Mouse (Mus musculus): ENCODE results near the gene Itga6.

Gene Itga6

DNA sequence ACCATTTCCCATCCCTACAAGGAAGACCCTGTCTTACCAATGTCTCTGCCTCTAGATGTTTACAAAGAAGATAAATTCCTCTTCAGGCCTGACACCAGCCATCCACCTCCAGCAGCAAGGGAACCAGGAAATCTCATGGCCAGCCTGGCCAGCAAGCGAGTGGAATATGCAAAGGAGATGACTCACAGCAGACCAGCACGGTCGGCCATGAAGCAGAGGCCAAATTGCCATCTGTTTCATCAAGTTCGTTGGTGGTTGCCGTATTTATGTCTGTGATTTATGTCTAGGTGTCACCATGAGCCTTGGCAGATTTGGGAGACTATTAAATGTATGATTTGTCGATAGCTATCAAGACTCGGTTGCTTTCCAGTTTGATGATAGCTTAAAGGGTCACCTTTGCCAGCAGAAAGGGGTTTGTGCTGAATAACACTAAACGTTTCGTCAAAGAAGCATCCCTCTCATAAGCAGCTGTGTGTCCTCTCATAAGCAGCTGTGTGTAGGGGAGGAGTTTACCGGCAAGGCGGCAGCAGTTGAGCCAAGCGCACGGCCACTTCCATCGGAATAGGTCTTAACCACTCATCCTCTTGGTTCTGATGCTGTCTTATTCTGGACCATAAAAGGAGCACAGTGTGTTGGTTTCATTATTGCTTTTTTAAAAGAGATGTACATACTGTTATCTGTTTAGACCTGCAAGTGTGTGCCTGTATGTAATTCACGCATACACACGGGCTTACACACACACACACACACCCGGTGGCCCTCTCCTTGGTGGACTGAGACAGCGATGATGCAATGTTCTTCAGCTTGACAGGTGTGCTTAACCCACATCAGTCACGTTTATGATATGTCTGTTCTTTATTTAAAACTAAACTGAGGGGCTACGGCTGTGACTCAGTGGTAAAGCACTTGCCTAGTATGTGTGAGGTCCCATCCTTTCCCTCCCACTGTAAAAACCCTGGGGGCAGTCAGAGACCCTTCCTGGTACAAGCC, 14.5 kb upstream of the Itga6 start:
- DNase-seq (ENCODE audit: low read depth, low spot score): no peak

- DNase-seq (ENCODE audit: low read depth, low spot score): no peak
Observed at GRCm38 (mm10) chr2:71734792-71735392, 10.5 kb upstream of the Itga6 start.

DNA sequence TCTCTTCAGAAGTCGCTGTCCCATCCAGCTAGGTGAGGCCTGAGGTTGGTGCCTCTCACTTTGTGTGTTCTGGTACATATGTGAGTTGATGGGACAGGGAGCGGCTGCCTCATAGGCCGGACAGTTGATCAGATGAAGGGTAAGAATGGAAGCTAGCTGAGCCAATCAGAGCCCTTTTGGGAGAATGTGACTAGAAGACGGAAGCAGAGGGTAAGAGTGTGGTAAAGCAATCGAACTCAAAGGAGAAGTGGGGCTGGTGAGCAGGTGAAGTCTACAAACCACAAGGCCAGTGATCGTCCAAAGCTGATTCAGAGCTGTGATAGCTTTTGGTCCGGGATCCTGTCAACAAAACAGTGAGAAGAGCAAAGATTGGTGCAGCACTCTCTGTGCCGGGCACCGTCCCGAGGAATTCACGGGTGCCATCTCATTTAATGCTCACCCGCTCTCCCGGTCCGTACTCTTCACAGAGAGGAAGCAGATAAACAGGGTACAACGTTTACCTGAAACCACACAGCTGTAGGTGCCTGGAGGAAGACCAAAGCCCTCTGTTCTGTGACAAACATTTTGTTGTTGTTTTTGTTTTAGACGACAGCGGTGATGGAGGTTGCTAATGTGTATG, 9.8 kb upstream of the Itga6 start:
- no peak for DNase-seq (ENCODE audit: low read depth, low spot score)

DNA sequence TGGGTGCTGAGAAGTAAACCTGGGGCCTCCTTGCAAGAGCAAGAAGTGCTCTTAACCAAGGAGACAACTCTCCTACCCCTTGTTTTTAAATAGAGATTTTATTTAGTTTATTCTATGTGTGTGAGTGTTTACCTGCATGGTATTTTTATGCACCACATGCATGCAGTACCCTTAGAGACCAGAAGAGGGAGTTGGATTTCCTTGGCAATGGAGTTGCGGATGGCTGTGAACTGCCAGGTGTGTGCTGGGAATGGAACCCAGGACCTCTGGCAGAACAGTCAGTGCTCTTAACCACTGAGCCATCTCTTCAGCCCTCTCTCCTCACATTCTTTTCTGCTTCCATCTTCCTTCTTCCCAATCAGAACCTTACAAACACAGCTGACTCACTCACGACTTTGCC, 9.2 kb upstream of the Itga6 start:
- no peak for DNase-seq (ENCODE audit: low read depth, low spot score)

DNA sequence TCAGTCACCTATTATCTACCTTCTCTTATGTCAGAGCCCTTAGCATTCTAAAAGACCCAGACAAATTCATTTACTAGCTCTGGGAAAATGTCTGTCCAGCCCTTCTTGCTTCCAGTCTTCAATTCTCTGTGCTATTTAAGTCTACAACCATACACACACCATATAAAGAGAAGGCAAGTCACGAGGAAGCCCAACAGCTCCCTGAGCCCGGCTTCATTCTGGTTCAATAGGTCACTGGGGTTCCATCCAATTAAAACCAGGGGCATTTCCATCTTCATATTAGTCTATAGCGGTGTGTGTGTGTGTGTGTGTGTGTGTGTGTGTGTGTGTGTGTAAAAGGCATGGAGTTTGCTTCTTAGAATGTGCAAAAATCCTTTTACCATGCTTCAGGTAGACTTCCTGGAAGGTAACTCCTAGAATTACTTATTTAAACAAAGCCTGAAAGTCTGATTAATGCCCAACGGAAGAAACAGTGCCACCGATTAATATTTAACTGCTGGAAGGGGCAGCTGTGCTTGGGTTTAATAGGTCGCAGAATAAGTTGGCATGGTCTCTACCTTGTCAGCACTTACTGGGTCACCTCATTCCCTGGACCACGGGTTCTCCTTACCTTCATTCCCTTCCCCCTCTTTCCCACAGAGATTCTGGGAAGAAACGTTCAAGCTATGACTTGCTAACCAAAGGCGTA, 6.1 kb upstream of the Itga6 start:
- no peak for DNase-seq (ENCODE audit: low read depth, low spot score)

DNA sequence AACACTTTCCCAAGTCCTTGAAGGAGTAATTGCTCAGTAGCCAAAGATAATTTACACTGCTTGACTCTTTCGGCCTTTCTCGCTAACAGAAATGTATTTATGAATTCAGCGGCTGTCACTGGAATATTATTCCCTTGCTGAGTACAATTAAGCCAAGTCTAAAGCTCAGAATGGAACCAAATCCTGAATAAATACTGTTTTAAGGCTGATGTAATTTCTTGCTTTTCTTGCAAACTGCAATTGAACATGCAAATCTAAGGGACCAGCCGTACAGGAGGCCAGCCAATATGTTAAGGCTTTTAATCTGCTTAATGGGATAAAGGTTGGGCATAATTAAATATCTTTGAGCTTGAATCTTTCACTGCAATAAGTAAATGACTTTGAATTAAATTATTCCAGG, 2.9 kb upstream of the Itga6 start:
- no peak for DNase-seq (ENCODE audit: low read depth, low spot score)

GRCm38 (mm10) chr2:71743377-71743776, 2.0 kb upstream of the Itga6 start:
- no peak for DNase-seq (ENCODE audit: low read depth, low spot score)

- no peak for DNase-seq (ENCODE audit: low read depth, low spot score)
Observed at GRCm38 (mm10) chr2:71744320-71744719, 1.1 kb upstream of the Itga6 start.

DNA sequence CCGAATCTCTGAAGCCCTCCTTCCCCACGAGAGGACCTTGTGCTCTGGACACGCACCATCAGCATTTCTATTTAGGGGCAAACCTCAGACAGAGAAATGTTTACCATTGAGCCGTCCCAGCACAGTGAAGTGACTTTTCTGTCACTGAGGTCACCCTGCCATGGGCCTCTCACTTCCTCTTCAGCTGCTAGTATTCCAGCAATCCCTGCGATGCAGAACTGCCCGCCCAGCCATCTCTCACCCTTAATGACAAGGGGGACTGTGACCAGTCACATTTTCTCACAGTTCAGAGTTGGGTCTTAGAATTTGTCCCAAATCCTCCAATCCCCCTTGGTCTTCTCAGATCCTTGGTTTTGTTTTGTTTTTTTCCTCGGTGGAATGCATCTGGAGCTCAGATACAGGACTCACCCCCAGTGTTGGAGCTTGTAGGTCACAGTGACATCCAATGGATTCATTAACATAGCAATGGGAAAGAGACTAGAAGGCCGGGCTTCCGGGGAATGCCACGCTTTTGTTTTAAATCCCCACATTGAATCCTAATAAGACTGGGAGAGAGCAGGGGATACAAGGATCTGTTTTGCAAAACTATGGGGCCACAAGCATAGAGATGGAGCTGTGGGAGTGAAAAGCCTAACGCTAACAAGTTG, 432 bp upstream of the Itga6 start:
- DNase-seq (ENCODE audit: low read depth, low spot score): no peak

DNA sequence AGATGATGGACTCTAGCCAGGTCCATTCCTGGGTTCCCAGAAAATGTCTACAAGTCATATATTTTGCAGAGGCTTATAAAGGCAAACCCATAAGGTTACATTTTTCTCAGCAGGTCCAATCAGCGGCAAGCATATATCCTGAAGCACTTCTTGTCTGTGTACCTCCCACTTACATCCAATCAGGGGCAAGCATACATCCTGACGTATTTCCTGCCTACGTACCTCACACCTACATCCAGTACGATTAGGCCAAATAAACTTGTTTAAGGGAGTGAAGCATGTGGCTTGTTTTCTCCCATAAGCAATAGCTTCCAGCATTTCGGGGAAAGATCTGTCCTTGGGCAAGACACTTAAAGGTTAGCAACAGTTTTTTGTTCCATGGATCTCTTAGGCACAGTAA, 3.0 kb downstream of the Itga6 start:
- no peak for DNase-seq (ENCODE audit: low read depth, low spot score)

DNA sequence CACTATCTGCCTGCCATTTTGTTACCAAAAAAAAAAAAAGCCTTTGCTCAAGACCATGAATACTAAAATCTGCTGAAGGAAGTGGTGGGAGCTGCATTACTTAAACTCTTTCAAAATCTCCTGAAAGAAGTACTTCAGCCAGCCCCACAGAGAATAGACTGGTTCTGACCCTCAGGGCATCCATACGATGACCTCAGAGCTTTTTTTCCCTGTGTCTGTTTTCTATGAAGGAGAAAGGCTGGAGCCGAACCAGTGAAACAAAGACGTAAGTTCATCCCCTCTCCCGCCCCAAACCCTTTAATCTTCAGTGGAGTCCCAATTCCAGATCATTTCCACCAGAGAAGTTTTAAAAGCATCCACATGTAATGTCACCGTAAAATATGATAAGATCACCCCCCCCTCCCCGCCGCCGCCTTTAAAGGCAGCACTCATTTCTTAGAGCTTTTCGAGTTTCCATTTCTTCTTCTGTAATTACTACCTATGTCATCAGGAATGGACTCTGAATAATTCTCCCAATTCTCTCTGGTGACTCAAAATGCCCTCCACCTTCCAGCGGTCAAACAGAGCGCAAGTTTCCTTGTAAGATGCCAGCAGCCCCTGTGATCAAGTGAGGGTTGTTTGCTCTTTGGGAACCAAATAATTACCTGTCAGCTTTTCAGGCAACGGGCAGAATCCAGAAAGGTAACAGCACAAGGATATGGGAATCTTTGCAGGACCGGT, 4.1 kb downstream of the Itga6 start:
- no peak for DNase-seq (ENCODE audit: low read depth, low spot score)

GRCm38 (mm10) chr2:71750087-71750453, 4.7 kb downstream of the Itga6 start:
- no peak for DNase-seq (ENCODE audit: low read depth, low spot score)

- DNase-seq (ENCODE audit: low read depth, low spot score): no peak
Observed at GRCm38 (mm10) chr2:71751336-71751735, 5.9 kb downstream of the Itga6 start.

- DNase-seq (ENCODE audit: low read depth, low spot score): no peak
Observed at GRCm38 (mm10) chr2:71751863-71752262, 6.4 kb downstream of the Itga6 start.

- DNase-seq (ENCODE audit: low read depth, low spot score): no peak
Observed at GRCm38 (mm10) chr2:71752383-71752782, 7.0 kb downstream of the Itga6 start.

- DNase-seq (ENCODE audit: low read depth, low spot score): no peak
Observed at GRCm38 (mm10) chr2:71753161-71753560, 7.7 kb downstream of the Itga6 start.

DNA sequence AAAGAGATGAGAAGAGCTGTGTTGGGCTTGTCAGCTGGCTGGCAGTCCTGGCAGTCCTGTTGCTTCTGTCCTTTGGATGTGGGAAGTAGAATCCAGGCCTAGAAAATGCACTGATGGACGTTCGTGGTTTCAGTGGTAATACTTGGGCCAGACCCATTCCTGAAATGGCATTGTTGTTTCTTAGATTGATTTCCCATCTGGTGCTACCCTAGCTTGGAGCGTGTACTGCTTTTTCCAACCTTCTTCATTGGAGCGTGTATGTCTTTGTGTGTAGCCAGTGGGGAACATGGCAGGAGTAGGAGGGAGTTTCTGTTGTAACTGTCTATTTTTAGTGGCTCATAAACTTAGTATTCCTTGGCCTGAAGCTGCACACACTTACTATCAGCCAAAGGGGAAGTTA, 10.3 kb downstream of the Itga6 start:
- no peak for DNase-seq (ENCODE audit: low read depth, low spot score)

DNA sequence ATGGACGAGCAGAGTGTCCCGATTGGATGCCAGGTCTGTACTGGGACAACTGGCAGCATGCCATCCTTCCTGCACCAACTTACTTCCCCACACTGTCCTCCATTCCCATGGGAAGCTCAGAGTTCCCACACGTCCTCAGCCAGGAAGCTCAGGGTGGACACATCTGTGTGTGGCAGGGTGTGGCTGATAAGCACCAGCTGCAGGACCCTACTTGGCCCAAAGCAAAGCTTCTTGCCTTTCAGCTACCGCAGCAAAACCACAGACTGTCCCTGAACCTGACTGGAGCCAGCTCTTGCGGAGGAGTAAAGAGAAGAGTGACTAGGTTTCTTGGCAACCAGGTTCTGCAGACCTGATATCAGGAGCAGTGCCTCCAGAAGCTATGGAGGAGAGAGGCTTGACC, 11.7 kb downstream of the Itga6 start:
- no peak for DNase-seq (ENCODE audit: low read depth, low spot score)

DNA sequence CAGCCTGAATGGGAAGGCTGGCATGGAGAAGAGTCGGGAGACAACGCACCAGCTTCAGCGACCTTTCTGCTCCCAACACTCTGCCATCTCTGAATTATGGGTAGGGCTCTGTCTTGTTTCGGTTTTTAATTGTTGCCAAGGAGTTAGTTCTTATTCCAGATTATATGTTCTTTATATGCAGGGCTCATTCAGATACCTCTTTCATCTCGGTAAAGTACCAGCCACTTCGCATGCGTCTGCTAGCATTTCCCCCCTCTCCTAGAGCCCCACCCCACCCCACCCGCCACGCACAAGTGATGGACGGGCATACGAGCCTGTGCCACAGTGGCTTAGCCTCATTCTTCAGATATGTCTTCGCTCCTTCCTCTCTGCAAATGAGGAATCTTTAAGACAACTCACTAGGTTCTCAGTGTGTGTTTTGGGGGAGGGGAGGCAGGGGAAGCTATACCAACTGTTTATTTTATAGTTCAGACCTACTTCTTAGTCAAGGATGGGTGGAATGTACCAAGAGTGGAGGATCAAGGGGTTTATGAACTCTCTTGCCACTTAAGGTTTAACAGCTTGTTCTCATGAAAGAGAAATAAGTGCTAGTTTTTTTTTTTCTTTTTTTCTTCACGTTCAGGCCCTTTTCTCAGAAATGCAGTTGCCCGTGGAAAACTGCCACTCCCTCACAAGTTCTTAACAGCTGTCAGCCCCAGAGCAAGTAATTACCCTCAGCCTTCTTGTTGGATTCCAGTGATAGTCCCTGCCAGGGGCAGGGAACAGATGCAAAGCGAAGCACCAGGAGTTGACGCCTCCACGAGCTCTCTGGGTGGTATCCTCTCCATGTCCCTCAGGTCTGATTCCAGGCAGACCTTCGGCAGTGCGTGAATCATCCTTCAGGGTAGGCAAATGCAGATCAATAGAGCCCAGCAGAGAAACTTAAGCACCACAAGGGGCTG, 13.4 kb downstream of the Itga6 start:
- no peak for DNase-seq (ENCODE audit: low read depth, low spot score)

GRCm38 (mm10) chr2:71760091-71760490, 14.7 kb downstream of the Itga6 start:
- DNase-seq (ENCODE audit: low read depth, low spot score): no peak
